Mouse (Mus musculus) megakaryocyte, embryonic 14.5 days (primary cell): ENCODE results near the gene Fv1.

Experiments used
- FLI1 ChIP-seq: IDR thresholded peaks from 2 replicates; pipeline ENCODE4 v1.6.1; 2012; ENCODE audit warnings: low read length, inconsistent platforms, mixed read lengths
- GATA1 ChIP-seq: IDR thresholded peaks from 3 replicates; pipeline ENCODE4 v1.6.1; 2012; ENCODE audit warnings: mixed read lengths, low read length, inconsistent platforms, borderline replicate concordance

- TF ChIP-seq GATA1 (no peak), FLI1 (no peak)
Observed at GRCm38 (mm10) chr4:147887277-147887676, 18.5 kb downstream of the Fv1 start.
